Comparison of ENCODE assay signal across 10 mouse cellular contexts in genomic region chr2:178606733-178607132, GRCm38 (mm10).
A peak's percentile ranks its signal among the peaks of the same experiment; 100 is the strongest.
DNase-seq lines count a peak whose midpoint lies in the region; ATAC-seq and TF ChIP-seq lines count a peak whose summit lies in the region.
"Had no signal": no experiment of that assay in that cellular context is flagged by ENCODE, and none has a peak within 500 bp of the region (broad histone marks: within the 10 kb centered on the region; RNA-seq: fewer than 3 reads in every experiment).

No protein-coding gene starts in this region.

- H3K4me2 ChIP-seq in stomach, embryonic 16.5 days (ENCODE audit: low read depth, low read length) = no peak overlapping the region
- H3K4me2 ChIP-seq: embryonic facial prominence, embryonic 12.5 days had no signal

- H3K27ac ChIP-seq in left cerebral cortex, adult 2 months = no peak overlapping the region
- H3K27ac ChIP-seq in liver, adult 2 months (replicated peaks; ENCODE audit: insufficient read depth, low read depth, low read length) = no peak overlapping the region
- peak overlapping the region; percentile 51; the same call in 1 of the 2 replicates for H3K27ac ChIP-seq in stomach, embryonic 16.5 days (ENCODE audit: low read length)
- no peak overlapping the region for H3K27ac ChIP-seq in thymus, adult 2 months (ENCODE audit: control insufficient read depth, insufficient read depth, low read length)
- H3K27ac ChIP-seq: embryonic facial prominence, embryonic 12.5 days had no signal

- H3K79me2 ChIP-seq in liver, adult 2 months (ENCODE audit: control insufficient read depth, insufficient read depth, low read length) = no peaks in the 10 kb centered on the region

- no peaks in the 10 kb centered on the region for H3K36me3 ChIP-seq in liver, adult 2 months (ENCODE audit: control insufficient read depth, insufficient read depth, low read length)
- H3K36me3 ChIP-seq in stomach, embryonic 16.5 days (ENCODE audit: control insufficient read depth, insufficient read depth, low read length) = no peaks in the 10 kb centered on the region
- H3K36me3 ChIP-seq in thymus, adult 2 months (ENCODE audit: control insufficient read depth, insufficient read depth, low read length) = no peaks in the 10 kb centered on the region
- H3K36me3 ChIP-seq: embryonic facial prominence, embryonic 12.5 days had no signal

- intact Hi-C loops in left cerebral cortex, adult 2 months (cut with DNase I) = no loop called here

- peaks cover 20% of the 10 kb centered on the region for H3K4me1 ChIP-seq in liver, adult 2 months (ENCODE audit: control insufficient read depth, insufficient read depth, low read length)
- peaks cover 9% of the 10 kb centered on the region for H3K4me1 ChIP-seq in stomach, embryonic 16.5 days (ENCODE audit: control insufficient read depth, insufficient read depth, low read length)
- peaks cover 6% of the 10 kb centered on the region for H3K4me1 ChIP-seq in thymus, adult 2 months (replicated peaks; ENCODE audit: control insufficient read depth, insufficient read depth, low read length)
- H3K4me1 ChIP-seq: megakaryocyte, embryonic 14.5 days had no signal

- ATAC-seq in stomach, embryonic 16.5 days (ENCODE audit: insufficient read depth, low FRiP score) = peak; percentile 87
- ATAC-seq in inflammation-experienced regulatory T-cells, adult 6 months = no peak

- 0 out of 2 replicates have a peak, but pooled peaks cover 4% of the 10 kb centered on the region for H3K9me3 ChIP-seq in stomach, embryonic 16.5 days (replicated peaks; ENCODE audit: control insufficient read depth, low read length)
- H3K9me3 ChIP-seq: embryonic facial prominence, embryonic 12.5 days had no signal

- TF ChIP-seq POLR2A in liver, adult 2 months (IDR thresholded peaks at IDR 0.05; ENCODE audit: extremely low read depth, insufficient read depth, low read length) = no peak
- TF ChIP-seq POLR2A in thymus, adult 2 months (IDR thresholded peaks at IDR 0.05; ENCODE audit: control insufficient read depth, extremely low read depth, insufficient read depth, low read length, poor library complexity) = no peak

- no peaks in the 10 kb centered on the region for H3K27me3 ChIP-seq in liver, adult 2 months (ENCODE audit: control insufficient read depth, insufficient read depth, low read length)
- H3K27me3 ChIP-seq in stomach, embryonic 16.5 days (ENCODE audit: control insufficient read depth, insufficient read depth, low read length) = 0 out of 2 replicates have a peak, but pooled peaks cover 2% of the 10 kb centered on the region
- H3K27me3 ChIP-seq in thymus, adult 2 months (ENCODE audit: control insufficient read depth, insufficient read depth, low read length) = no peaks in the 10 kb centered on the region
- H3K27me3 ChIP-seq: embryonic facial prominence, embryonic 12.5 days had no signal

- DNase-seq in left cerebral cortex, adult 11 months (ENCODE audit: low spot score) = peak; percentile 9
- DNase-seq in left cerebral cortex, adult 2 months (ENCODE audit: extremely low spot score in 1 of 2, low spot score in 2 of 2) = no peak
- peak; percentile 68 for DNase-seq in gastrocnemius, postnatal 10 days
- DNase-seq in kidney, adult 11 months = peak; percentile 94
- peak; percentile 93 for DNase-seq in liver, adult 2 months (ENCODE audit: extremely low read depth, low read depth, low spot score)
- DNase-seq in thymus, adult 2 months = no peak

- no peak overlapping the region for H3K9ac ChIP-seq in liver, adult 2 months (ENCODE audit: low read depth, low read length)
- H3K9ac ChIP-seq in stomach, embryonic 16.5 days (ENCODE audit: low read length) = no peak overlapping the region
- H3K9ac ChIP-seq: embryonic facial prominence, embryonic 12.5 days had no signal

- TF ChIP-seq CTCF in left cerebral cortex, adult 2 months (IDR thresholded peaks at IDR 0.05) = no peak
- TF ChIP-seq CTCF in liver, adult 2 months (IDR thresholded peaks at IDR 0.05; ENCODE audit: low read depth, low read length) = no peak
- TF ChIP-seq CTCF in thymus, adult 2 months (IDR thresholded peaks at IDR 0.05; ENCODE audit: borderline replicate concordance, control insufficient read depth, extremely low read depth, insufficient read depth, low read length, poor library complexity) = no peak

- no peak overlapping the region for H3K4me3 ChIP-seq in left cerebral cortex, adult 2 months
- no peak overlapping the region for H3K4me3 ChIP-seq in liver, adult 2 months (ENCODE audit: insufficient read depth, low read depth, low read length)
- H3K4me3 ChIP-seq in stomach, embryonic 16.5 days (replicated peaks; ENCODE audit: low read length) = no peak overlapping the region
- H3K4me3 ChIP-seq in thymus, adult 2 months (ENCODE audit: control insufficient read depth, insufficient read depth, low read length) = no peak overlapping the region
- H3K4me3 ChIP-seq: embryonic facial prominence, embryonic 12.5 days; megakaryocyte, embryonic 14.5 days had no signal

- WGBS in liver, adult 2 months = 16% methylated on average over 4 of the region's 4 CpGs
- 28% methylated on average over 4 of the region's 4 CpGs for WGBS in stomach, embryonic 16.5 days
- 81% methylated on average over 4 of the region's 4 CpGs for WGBS in thymus, adult 2 months

Comparison
In these comparisons a context has a peak if more than half of its experiments do, and no peak if none do; other contexts are left out.
1. DNase-seq: peak in left cerebral cortex, adult 11 months (single experiment), gastrocnemius, postnatal 10 days (single experiment), kidney, adult 11 months (single experiment) and liver, adult 2 months (single experiment); none in left cerebral cortex, adult 2 months (0 of 2) and thymus, adult 2 months (single experiment).